Mouse (Mus musculus) liver, embryonic 16.5 days (tissue): ENCODE data around the gene Tex29. TPM values are rescaled to one million over a fixed set of nuclear protein-coding genes. Genes with fewer than 3 reads are reported as not detected.

Source experiments
- ATAC-seq: fragments of 200-750 bp; cut with Nextera tagmentation; 2 replicates; pipeline ENCODE4 v1.8.0; 2017; ENCODE audit warnings: low read depth, mild to moderate bottlenecking, moderate number of reproducible peaks, moderate library complexity
- H3K27ac ChIP-seq: fragments of 300-500 bp; sonication (generic); 2 replicates; pipeline ENCODE4 v1.5.1; 2014; ENCODE audit warnings: mild to moderate bottlenecking, low read length
- H3K27me3 ChIP-seq: fragments of 300-500 bp; sonication (generic); 2 replicates; pipeline ENCODE4 v1.6.1; 2014; ENCODE audit warnings: low read depth, low read length, mixed read lengths; ENCODE audit not compliant: control insufficient read depth, insufficient read depth
- H3K36me3 ChIP-seq: fragments of 300-500 bp; sonication (generic); 2 replicates; pipeline ENCODE4 v1.6.1; 2014; ENCODE audit warnings: mild to moderate bottlenecking; ENCODE audit not compliant: control insufficient read depth, insufficient read depth
- H3K4me1 ChIP-seq: fragments of 300-500 bp; sonication (generic); 2 replicates; pipeline ENCODE4 v1.6.1; 2014; ENCODE audit warnings: low read depth, low read length, mixed read lengths; ENCODE audit not compliant: control insufficient read depth
- H3K4me2 ChIP-seq: fragments of 300-500 bp; sonication (generic); 2 replicates; pipeline ENCODE4 v1.6.1; 2014; ENCODE audit warnings: low read depth, low read length, mixed read lengths
- H3K4me3 ChIP-seq: fragments of 300-500 bp; sonication (generic); 2 replicates; pipeline ENCODE4 v1.5.1; 2014; ENCODE audit warnings: low read depth, mild to moderate bottlenecking, low read length
- H3K9ac ChIP-seq: fragments of 300-500 bp; sonication (generic); 2 replicates; pipeline ENCODE4 v1.6.1; 2014; ENCODE audit warnings: low read depth, low read length
- H3K9me3 ChIP-seq: fragments of 300-500 bp; sonication (generic); replicated peaks from 2 replicates; pipeline ENCODE4 v1.6.1; 2016; ENCODE audit warnings: low read length; ENCODE audit not compliant: control insufficient read depth
- WGBS: fragments of 180-500 bp; shearing (Covaris S2); extraction: QIAGEN DNeasy Blood & Tissue Kit; methylation state at CpG from one replicate; pipeline ENCODE4 v1.1.7; 2014; ENCODE audit not compliant: insufficient replicate concordance; 5-methylcytosine and 5-hydroxymethylcytosine counted together
- polyA plus RNA-seq: library from polyadenylated mRNA; unstranded; fragments of >200 nt; fragmentation: Nextera tagmentation; extraction: Ambion mirVana; gene quantifications from 2 replicates; pipeline ENCODE4 v1.2.1, GENCODE M21; 2015

Tex29 gene
- polyA plus RNA-seq, 1 experiment from 2014 or later, result not detected

DNA sequence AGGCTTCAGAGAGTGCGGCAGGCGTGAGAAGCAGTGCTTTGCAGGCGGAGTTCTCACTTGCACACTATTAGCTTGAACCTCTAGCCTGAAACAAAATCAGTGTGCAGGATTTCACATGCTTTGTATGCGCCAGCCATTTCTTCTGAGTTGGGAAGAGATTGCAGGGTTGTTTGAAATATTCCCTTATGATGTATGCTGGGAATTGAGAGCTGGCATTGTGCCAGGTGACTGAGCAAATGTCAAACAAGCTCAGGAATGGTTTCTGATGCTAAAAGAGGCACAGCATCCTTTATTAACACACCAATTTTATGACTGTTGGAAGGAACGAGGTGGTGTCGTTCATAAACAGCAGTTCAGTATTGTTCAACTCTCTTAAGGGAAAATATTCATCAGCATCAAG is 34.0 kb upstream of the Tex29 start:
- Histone ChIP-seq H3K36me3 (peaks cover 14% of the 10 kb centered on the region), H3K4me2 (no peak overlapping the region), H3K4me3 (no peak overlapping the region), H3K4me1 (no peaks in the 10 kb centered on the region), H3K9me3 (no peaks in the 10 kb centered on the region), H3K27me3 (no peaks in the 10 kb centered on the region), H3K9ac (no peak overlapping the region), H3K27ac (no peak overlapping the region)
- WGBS, result 80% methylated on average over 6 of the region's 6 CpGs
- ATAC-seq, result no peak

DNA sequence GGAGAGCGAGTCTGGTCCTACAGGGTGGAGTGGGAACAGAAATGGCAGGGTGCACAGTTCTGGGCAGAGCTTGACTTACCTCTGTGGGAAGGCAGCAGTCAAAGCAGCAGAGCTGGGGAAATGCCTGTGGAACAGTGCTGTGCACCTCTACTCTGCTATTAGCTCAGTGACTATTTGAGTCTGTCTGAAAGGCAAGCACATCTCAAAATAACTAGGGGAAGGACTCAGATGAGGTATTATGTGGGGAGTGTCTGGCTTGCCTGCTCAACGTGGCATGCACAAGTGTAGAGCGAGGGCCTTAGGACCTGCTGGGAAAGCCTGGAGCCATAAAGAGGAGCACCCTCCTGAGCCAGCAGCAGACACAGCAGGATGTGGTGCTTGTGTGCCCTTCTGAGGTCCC is 32.9 kb upstream of the Tex29 start:
- no peaks in the 10 kb centered on the region for H3K27me3 ChIP-seq
- WGBS, result 84% methylated on average over 3 of the region's 3 CpGs
- H3K27ac ChIP-seq, result no peak overlapping the region
- H3K4me3 ChIP-seq, result no peak overlapping the region
- no peaks in the 10 kb centered on the region for H3K9me3 ChIP-seq
- H3K9ac ChIP-seq, result no peak overlapping the region
- no peaks in the 10 kb centered on the region for H3K4me1 ChIP-seq
- peaks cover 14% of the 10 kb centered on the region for H3K36me3 ChIP-seq
- ATAC-seq, result no peak
- no peak overlapping the region for H3K4me2 ChIP-seq

DNA sequence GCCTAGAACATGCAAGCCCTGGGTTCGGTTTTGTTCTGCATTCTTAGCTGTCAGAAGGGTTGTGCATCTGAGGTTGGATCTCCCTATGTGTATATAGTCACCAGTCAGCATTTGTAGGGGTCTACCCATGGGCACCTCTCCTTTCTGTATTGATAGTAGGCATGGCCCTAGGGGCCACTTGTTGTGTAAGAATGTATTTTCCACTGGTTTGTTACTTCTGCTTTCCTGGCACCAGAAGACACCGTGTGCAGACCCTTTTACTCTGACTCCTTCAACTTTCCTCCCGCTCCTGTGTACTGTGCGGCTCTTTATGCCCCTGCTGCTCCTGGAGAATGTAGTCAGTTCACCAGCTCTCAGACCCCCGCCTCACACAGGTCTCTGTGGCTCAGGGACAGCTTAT is 32.2 kb upstream of the Tex29 start:
- H3K27ac ChIP-seq, result no peak overlapping the region
- H3K4me3 ChIP-seq, result no peak overlapping the region
- H3K4me2 ChIP-seq, result no peak overlapping the region
- 65% methylated on average over 5 of the region's 5 CpGs for WGBS
- H3K9me3 ChIP-seq, result no peaks in the 10 kb centered on the region
- peaks cover 14% of the 10 kb centered on the region for H3K36me3 ChIP-seq
- H3K27me3 ChIP-seq, result no peaks in the 10 kb centered on the region
- no peaks in the 10 kb centered on the region for H3K4me1 ChIP-seq
- no peak for ATAC-seq
- H3K9ac ChIP-seq, result no peak overlapping the region

DNA sequence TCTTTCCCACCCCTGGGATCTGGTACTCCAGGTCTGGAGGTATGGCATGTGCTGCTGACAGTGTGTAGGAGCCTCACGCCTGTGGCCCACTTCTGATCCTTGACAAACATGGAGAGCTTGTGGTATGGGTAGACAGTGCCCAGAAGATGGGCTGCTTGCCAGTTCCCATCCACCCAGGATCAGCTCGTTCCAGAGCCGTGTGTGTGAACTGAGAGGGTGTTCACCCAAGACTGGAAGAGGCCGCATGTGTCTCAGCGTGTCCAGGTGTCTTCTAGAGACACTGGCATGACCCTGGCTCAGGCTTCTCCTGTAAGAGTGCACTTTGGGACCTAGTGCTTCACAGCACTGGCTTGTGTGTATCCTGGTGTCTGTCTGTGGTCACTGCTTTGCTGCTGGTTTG is 29.8 kb upstream of the Tex29 start:
- no peaks in the 10 kb centered on the region; the same call in 1 of the 2 replicates for H3K4me1 ChIP-seq
- peaks cover 14% of the 10 kb centered on the region for H3K36me3 ChIP-seq
- 81% methylated on average over 5 of the region's 5 CpGs for WGBS
- H3K27ac ChIP-seq, result no peak overlapping the region
- ATAC-seq, result no peak
- no peaks in the 10 kb centered on the region for H3K27me3 ChIP-seq
- no peak overlapping the region for H3K4me2 ChIP-seq
- H3K4me3 ChIP-seq, result no peak overlapping the region
- H3K9ac ChIP-seq, result no peak overlapping the region
- H3K9me3 ChIP-seq, result no peaks in the 10 kb centered on the region

DNA sequence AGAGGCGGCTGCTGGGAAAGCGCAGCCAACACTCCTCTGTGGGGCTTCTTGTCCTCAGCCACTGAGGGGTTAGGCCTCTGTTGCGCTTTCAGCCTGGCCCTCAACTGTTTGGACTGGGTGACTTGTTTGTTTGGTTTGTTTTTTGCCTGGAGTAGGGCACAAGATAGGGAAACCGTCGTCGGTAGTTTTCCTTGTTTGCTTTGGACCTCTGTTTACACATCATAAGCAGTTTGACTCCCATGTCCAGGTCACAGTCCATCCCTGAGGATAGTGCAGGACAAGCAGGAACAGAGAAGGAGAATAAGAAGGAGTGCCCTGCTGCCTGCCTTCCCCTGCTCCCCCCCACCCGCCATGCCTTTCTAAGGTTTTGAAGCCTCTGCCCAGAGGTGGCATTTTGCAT is 26.5 kb upstream of the Tex29 start:
- peak; percentile 48; the same call in 1 of the 2 replicates for ATAC-seq
- H3K9ac ChIP-seq, result no peak overlapping the region
- H3K27me3 ChIP-seq, result no peaks in the 10 kb centered on the region
- peaks cover 16% of the 10 kb centered on the region for H3K36me3 ChIP-seq
- 76% methylated on average over 7 of the region's 7 CpGs for WGBS
- H3K27ac ChIP-seq, result no peak overlapping the region
- H3K4me1 ChIP-seq, result no peaks in the 10 kb centered on the region; the same call in 1 of the 2 replicates
- no peaks in the 10 kb centered on the region for H3K9me3 ChIP-seq
- H3K4me3 ChIP-seq, result no peak overlapping the region
- no peak overlapping the region for H3K4me2 ChIP-seq

DNA sequence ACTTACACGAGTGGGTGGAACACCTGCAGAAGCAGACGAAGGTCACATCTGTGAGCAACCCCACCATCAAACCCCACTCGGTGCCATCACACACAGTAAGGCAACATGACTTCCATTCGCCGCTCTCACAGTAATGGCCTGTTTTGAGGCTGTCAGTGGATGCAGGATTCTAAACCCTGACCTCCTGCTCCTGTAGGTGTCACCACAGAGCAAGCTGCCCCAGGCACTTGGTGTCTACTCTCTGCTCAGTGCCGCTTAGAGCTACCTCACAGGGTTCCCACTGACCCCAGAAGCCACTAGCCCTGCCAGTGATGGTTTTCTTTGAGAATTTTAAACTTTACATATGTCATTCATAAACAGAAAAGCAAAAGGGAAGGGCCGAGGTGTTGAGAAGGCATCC is 25.1 kb upstream of the Tex29 start:
- Histone ChIP-seq H3K27me3 (no peaks in the 10 kb centered on the region), H3K4me1 (no peaks in the 10 kb centered on the region; the same call in 1 of the 2 replicates), H3K36me3 (peaks cover 14% of the 10 kb centered on the region), H3K4me2 (no peak overlapping the region), H3K27ac (no peak overlapping the region), H3K4me3 (no peak overlapping the region), H3K9ac (no peak overlapping the region), H3K9me3 (no peaks in the 10 kb centered on the region)
- ATAC-seq, result no peak
- WGBS, result 73% methylated on average over 7 of the region's 7 CpGs

DNA sequence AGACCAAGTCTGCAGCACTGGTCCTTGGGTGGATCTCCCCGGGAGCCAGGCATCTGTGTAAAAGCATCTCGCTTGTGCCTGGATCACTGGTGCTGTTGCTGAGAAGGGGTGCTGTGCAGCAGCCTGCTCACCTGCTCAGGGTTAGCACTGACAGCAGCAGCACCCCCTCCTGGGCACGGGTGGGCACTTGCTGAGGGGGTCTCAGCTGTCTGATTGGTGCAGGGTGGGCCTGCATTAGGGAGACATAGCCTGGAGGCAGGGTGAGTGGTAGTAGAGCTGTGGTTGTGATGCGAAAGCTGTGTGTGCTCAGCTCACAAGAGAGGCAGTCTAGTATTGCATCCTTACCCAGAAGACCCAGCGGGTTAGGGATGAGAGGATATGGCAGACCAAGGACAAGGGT is 20.1 kb upstream of the Tex29 start:
- Histone ChIP-seq H3K4me1 (no peaks in the 10 kb centered on the region), H3K27me3 (no peaks in the 10 kb centered on the region), H3K4me2 (no peak overlapping the region), H3K27ac (no peak overlapping the region), H3K36me3 (peaks cover 11% of the 10 kb centered on the region), H3K9me3 (no peaks in the 10 kb centered on the region), H3K9ac (no peak overlapping the region), H3K4me3 (no peak overlapping the region)
- 73% methylated on average over 5 of the region's 5 CpGs for WGBS
- ATAC-seq, result no peak

DNA sequence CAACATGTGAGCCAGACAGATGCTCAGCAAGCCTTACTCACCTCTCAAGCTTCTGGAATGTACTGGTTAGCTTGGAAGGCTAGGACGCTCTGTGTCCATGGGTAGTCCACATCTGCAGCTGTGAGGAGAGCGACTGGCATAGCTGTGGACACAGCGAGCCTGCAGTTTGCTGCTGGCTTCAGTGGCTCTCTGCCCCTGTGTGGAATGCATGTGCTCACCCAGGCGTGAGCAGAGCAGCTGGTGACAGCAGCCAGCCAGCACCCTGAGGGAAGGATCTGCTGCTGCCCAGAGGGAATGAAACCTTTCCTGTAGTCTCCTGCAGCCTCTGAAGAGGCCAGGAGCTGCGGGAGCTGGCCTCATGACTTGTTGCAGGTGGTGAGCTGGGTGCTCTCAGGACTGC is 19.7 kb upstream of the Tex29 start:
- no peak for ATAC-seq
- WGBS, result 79% methylated on average over 5 of the region's 5 CpGs
- Histone ChIP-seq H3K9ac (no peak overlapping the region), H3K4me1 (no peaks in the 10 kb centered on the region), H3K27ac (no peak overlapping the region; the same call in 1 of the 2 replicates), H3K36me3 (peaks cover 11% of the 10 kb centered on the region), H3K4me3 (no peak overlapping the region), H3K27me3 (no peaks in the 10 kb centered on the region), H3K9me3 (no peaks in the 10 kb centered on the region), H3K4me2 (no peak overlapping the region)

DNA sequence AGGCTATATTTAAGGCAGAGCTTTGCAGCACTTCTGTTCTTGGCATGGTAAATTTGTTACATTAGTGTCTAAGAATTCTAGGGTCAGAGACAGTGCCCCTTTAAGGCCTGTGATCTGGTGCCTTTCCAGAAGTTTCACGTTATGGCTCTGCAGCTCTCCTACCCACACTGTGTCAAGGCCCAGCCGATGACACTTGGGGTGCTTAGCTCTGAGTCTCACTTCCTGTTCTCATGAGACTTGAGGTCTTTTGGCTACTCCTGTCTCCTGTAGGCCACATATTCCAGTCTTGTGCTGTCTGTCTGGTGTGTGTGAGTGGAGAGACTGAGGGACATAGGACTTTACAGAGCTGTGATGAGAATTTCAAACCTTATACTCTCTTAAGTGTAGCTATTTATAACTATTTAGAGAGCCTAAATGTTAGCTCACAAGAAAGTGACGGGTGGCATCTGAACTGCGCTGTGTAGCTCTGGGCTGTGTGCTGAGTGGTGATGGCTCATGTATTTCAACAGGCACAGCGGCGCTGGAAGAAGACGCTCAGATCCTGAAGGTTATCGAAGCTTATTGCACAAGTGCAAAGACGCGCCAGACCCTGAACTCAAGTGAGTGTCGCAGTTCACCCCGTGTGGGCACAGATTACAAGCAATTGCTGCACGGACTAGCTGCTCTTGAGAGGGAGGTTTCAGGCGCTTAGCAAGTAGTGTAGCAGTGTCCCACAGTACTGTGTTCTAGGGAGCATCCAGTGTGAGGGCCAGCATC is 18.6 kb upstream of the Tex29 start:
- Histone ChIP-seq H3K36me3 (peaks cover 11% of the 10 kb centered on the region), H3K27me3 (no peaks in the 10 kb centered on the region)
- WGBS, result 79% methylated on average over 14 of the region's 14 CpGs

More for the DNA sequence above, 18.6 kb upstream of the Tex29 start:
- no peak for ATAC-seq
- H3K4me1 ChIP-seq, result no peaks in the 10 kb centered on the region
- H3K4me3 ChIP-seq, result no peak overlapping the region
- H3K27ac ChIP-seq, result no peak overlapping the region
- H3K4me2 ChIP-seq, result no peak overlapping the region
- H3K9me3 ChIP-seq, result no peaks in the 10 kb centered on the region
- H3K9ac ChIP-seq, result no peak overlapping the region
